In genomic region chr2:167910178-167910540, GRCm38 (mm10) we compare ENCODE assay signal across 13 mouse cellular contexts.
"Had no signal": no experiment of that assay in that cellular context is flagged by ENCODE, and none has a peak within 500 bp of the region (broad histone marks: within the 10 kb centered on the region; RNA-seq: fewer than 3 reads in every experiment).

No protein-coding gene starts in this region.

- H3K4me2 ChIP-seq: limb, embryonic 15.5 days; liver, embryonic 12.5 days; lung, embryonic 15.5 days; midbrain, embryonic 13.5 days; neural tube, embryonic 12.5 days had no signal

- H3K9me3 ChIP-seq: limb, embryonic 15.5 days; liver, embryonic 12.5 days; lung, embryonic 15.5 days; neural tube, embryonic 12.5 days had no signal

- H3K4me1 ChIP-seq: liver, embryonic 12.5 days; lung, embryonic 15.5 days; midbrain, embryonic 13.5 days; neural tube, embryonic 12.5 days had no signal

- DNase-seq: kidney, adult 18-20 months; kidney, postnatal 14 days; lung, postnatal 14 days; retina, postnatal 1 day; right cerebral cortex, postnatal 14 days; thymus, postnatal 36 days had no signal

- H3K36me3 ChIP-seq: limb, embryonic 15.5 days; liver, embryonic 12.5 days; lung, embryonic 15.5 days; midbrain, embryonic 13.5 days; neural tube, embryonic 12.5 days had no signal

- H3K9ac ChIP-seq: limb, embryonic 15.5 days; liver, embryonic 12.5 days; lung, embryonic 15.5 days; midbrain, embryonic 13.5 days; neural tube, embryonic 12.5 days had no signal

- H3K4me3 ChIP-seq: left cerebral cortex, adult 2 months; limb, embryonic 15.5 days; liver, embryonic 12.5 days; lung, embryonic 15.5 days; midbrain, embryonic 13.5 days; neural tube, embryonic 12.5 days had no signal

- H3K27me3 ChIP-seq: limb, embryonic 15.5 days; lung, embryonic 15.5 days; midbrain, embryonic 13.5 days; neural tube, embryonic 12.5 days had no signal

- ATAC-seq: liver, embryonic 12.5 days; midbrain, embryonic 13.5 days had no signal

- H3K27ac ChIP-seq: left cerebral cortex, adult 2 months; limb, embryonic 15.5 days; liver, embryonic 12.5 days; lung, embryonic 15.5 days; macrophage; midbrain, embryonic 13.5 days; neural tube, embryonic 12.5 days had no signal
